Mouse (Mus musculus): ENCODE results near the gene Sacm1l.

GRCm38 (mm10) chr9:123554599-123554998 is 25.0 kb downstream of the Sacm1l start:
- TF ChIP-seq CTCF (IDR thresholded peaks at IDR 0.05; ENCODE audit: borderline replicate concordance, extremely low read depth, insufficient read depth, insufficient read length) (no peak), POLR2A (IDR thresholded peaks at IDR 0.05; ENCODE audit: borderline replicate concordance, extremely low read depth, insufficient read depth, insufficient read length, poor library complexity, severe bottlenecking) (no peak)
